Mouse (Mus musculus): ENCODE measurements around the gene Vdac2. TPM values are rescaled to one million over a fixed set of nuclear protein-coding genes. Genes with fewer than 3 reads are reported as not detected.
A peak's percentile ranks its signal among the peaks of the same experiment; 100 is the strongest.

Vdac2 gene
- 100 to 1,000 TPM; 190 to 233 (median 209) TPM for total RNA-seq (2022)

DNA sequence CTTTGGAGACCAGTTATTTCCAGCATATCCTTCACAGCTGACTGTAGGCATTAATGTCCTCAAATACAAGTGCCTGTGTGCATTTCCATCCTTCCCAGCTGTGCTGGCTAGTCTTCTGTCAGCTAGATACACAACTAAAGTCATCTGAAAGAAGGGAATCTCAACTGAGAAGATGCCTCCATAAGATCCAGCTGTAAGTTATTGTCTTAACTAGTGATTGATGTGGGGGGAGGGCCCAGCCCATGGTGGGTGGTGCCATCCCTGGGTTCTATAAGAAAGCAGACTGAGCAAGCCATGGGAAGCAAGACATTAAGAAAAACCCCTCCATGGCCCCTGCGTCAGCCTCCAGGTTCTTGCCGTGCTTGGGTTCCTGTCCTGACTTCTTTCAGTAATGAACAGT, at the start of gene Vdac2:
Gene Vdac2, plus strand, starts transcription at position 301 of the 400 bp plus-strand sequence.
- no peak for DNase-seq

DNA sequence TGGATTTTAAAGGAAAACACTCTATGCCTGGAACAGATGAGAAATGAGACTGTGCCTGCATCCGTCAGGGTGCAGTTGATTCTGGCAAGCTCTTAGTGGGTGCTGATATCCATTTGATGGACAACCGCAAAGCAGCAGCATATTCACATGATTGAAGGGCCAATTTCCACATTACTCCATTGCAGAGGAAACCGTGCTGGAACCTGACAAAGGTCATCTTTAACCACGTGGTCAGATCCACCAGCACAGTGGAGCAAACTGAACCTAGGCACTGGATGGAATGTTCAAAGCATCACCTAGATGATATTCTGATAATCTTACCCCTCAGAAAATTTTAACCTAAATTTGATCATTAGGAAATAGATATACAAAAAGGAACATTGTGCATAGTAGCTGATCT, 48.8 kb upstream of the Vdac2 start:
- no peak for DNase-seq

DNA sequence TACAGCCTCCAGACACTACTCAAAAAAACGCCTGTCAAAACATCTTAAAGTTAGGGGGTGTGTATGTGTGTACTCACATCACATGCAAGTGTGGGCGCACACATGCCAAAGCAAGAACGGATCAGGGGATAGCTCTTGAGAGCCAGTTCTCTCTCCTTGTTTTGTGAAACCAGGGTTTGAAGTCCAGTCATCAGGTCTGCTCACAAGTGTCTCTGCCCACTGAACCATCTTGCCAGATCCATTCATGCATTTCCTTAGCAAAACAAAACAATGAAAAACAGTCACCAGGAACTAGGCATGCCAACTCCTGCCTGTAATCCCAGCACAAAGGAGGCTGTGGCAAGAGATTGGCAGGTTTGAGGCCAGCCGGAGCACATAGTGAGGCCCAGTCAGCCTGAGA, 38.5 kb upstream of the Vdac2 start:
- DNase-seq = no peak

DNA sequence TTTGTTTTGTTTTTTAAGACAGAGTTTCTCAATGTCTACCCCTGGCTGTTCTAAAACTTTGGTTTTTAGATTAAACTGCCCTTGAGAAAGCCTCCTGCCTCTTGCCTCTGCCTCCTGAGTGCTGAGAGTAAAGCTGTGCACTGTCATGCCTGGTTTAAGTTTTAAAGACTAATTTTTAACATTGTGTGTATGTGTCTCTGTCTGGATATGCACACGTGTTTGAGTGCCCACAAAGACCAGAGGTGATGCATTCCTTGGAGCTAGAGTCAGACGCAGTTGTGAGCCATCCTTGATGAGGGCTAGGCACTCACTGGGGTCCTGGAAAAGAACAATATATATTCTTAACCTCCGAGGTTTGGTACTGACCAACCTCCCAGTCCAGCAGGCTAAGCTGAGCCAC, 37.7 kb upstream of the Vdac2 start:
- DNase-seq = no peak

DNA sequence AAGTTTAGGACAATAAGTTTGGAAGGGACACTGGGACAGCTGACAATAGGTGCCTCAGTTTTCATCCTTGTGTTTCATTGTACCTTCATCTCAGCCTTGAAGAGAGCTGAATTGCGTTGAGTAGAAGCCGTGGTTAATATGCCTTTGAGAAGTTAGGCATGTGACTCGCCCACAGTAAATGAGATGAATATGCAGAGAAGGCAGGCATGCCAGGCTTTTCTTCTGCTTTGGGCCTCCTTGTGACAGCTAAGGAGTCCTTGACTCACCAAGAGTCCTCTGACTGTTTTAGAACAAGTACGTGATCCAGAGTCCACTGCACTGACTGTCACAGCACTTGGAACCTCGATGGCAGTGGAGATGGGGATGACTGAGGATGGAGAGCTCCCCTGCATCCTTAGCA, 36.9 kb upstream of the Vdac2 start:
- DNase-seq = no peak

DNA sequence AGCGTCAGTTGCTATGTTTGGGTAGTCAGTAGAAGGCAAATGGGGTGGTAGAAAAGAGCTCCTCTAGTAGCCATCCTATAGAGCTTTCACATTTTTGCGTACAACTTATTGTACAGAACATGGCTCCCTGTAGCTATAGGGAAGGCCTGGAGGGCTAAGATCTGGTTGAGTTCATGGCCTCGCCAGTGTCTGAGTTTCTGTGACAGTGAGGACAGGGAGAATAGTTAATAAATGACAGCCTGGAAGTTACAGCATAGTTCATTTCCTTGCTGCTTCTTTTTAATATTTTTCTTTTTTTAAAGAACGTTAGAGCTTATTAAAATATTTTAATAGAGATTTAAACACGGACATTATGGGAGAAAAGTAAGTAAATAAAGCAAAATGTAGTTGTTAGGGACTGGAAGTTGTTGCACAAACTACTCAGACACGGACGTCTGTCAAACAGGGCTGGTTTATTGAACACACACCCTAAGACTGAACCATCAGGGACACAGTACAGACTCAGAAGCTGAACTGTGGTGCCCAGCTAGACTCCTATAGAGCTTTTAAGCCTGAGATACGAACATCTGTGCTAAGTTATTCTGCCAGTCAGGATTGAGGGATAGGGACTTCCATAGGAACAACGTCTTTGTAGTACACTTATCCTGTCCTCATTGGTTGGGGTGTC, 34.3 kb upstream of the Vdac2 start:
- DNase-seq = no peak

DNA sequence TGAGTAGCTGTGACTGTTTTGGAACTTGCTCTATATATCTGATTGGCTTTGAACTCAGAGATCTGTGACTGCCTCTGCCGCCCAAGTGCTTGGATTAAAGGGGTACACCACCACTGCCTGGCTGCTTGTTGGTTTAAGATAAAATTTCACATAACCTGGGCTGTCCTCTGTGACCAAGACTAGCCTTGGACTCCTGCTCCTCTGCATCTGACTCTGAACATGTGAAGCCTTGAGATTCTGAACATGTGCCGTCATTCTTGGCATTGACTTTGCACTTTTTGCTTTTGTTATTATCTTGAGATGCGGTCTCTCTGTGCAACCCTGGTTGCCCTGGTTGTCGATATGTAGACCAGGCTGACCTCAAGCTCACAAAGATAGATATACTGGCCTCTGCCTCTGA, 33.3 kb upstream of the Vdac2 start:
- DNase-seq = peak; percentile 62

DNA sequence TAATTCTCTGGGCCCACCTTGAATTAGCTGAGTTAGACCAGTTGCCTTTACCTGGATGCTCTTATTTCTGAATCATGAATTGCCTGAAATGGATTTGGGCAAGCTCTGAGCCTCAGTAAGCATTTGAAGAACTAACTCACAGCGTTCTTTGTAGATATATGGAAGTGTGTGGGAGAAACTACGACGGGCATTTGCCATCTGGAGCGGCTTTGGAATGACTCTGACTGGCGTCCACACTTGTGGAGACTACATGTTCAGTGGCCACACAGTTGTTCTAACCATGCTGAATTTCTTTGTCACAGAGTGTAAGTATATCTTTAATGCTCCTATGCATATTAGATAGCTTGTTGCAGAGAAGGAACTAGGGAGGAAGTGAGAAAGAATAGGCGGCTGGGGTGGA, 32.8 kb upstream of the Vdac2 start:
- DNase-seq = no peak

DNA sequence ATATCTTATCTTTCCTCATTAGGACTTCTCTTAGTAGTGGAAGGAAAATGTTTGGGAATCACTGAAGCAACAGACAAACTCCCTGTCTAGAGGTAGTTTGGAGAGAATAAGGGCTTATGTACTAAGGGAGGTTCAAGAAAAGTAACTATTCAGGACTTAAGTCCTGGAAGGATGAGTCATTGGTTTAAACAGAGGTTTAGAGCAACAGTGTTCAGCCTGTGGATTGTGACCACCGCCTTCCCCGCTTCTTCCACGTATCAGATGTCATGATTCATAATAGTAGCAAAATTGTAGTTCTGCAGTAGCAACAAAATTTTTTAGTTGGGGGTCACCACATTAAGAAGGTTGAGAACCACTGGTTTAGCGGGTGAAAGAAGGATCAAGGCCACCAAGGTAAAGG, 24.4 kb upstream of the Vdac2 start:
- no peak for DNase-seq

DNA sequence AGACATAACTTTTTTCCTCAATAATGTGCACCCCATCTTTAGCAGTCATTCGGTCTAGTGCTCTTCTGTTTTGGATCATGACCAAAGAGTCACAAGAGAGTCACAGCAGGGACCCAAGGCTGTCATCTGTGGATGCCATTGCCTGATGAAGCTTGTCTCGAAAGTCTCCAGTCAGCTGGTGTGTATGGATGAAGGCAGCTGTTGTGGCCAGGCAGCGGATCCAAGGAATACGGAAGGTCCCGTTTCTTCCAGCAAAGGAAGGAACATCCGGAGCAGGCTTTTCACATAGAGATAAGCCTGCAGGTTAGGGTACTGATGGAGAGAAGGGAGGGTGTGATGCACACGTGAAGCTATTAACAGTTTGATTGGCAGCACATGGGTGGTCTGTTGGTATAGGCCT, 23.4 kb upstream of the Vdac2 start:
- DNase-seq = no peak

DNA sequence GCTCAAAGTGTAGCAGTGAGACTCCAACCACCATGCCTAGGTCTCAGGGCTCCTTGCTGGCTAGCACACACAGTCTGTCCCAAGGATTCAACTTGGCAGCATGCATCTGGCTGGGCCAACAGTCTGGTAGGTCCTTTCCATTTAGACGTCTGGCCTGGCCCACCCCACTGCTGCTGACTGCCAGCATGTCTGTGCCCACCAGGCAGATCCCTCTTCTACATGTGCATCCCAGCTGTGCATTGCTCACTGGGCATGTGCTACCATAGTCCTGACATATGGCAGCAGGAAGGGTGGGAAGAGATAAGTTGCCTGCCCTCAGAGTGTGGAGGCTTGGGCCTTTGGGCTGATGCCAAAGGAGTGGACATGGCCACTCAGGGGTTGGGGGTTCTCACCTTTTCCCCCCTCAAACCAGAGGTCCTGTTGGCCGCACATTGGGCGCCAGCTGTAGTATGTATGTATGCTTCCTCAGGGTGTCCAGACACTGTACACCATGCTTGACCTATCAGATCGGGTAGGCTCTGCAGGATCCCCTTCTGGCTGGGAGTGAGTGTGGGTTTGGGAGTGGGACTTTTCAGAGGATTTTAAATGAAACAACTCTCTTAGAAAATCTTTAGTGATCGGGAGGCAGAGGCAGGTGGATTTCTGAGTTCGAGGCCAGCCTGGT, 22.4 kb upstream of the Vdac2 start:
- no peak for DNase-seq

DNA sequence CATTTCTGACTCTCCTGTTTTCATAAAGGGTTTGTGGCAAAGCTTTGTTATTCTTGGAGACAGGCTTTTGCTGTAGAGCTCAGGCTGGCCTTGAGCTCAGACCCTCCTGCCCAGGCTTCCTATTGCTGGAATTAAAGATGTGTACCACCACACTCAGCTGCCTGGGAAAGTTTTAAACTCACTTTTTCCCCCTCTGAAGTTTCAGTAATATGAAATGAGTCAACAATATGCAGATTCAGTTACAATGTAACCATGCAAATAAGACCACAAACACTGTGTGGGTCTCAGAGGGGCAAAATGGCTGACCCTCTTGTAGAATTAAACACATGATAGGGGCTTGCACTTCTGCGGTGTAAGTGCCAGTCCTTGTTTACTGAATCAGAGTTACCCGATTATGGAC, 18.8 kb upstream of the Vdac2 start:
- no peak for DNase-seq

DNA sequence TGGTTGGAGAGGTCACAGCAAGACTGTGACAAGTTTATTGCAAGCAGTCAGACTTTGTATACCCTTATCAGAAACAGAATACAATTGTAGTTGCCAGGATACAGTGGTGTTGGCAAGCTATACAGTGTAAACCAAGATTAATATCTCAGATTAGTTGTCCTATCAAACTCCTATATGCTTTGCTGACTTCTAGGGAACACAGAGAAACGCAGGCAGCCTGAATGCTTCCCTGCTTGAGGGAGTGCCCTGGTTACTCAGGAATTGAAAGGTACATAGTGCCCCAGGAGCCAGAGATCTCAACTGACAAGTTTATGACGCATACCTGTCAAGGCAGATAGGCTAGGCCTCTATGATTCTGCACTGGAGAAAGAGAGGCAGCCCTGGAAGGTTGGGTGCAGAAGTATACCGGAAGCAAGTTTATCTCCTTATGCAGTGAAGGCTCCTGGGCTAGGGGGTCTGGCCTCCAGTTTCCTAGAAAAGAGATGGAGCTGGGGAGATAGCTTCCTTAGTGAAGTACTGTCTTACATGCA, 18.3 kb upstream of the Vdac2 start:
- no peak for DNase-seq

DNA sequence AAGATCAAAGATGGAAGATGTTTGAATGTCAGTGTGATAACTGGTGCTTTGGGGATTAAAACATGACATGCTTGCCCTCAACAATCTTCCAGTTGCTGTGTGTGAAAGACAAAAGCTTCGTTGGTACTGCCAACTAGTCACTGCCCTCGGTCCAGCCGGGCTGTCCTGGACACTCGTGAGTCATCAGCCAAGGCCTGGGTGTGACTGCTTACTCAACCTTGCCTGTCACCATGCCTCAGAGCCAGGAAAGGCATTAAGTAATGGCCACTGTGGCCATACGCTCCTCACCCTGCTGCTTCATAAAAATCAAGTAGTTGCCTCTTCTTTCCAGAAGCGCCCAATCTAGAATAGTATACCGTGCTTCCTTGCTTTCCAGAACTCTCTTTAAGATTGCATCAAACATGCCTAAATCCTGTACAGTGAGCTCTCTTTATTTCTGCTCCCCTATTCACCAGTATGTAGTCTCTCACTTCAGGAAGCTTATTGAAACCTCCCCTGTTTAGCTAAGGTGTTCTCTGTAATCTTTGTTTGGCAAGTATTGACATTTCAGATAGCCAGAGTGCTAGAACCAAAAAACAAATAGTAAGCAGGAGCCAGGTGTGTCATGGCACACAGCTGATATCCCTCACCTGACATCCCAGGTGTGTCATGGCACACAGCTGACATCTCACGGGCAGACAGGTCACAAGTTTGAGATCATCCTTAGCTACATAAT, 16.7 kb upstream of the Vdac2 start:
- DNase-seq = peak; percentile 78

DNA sequence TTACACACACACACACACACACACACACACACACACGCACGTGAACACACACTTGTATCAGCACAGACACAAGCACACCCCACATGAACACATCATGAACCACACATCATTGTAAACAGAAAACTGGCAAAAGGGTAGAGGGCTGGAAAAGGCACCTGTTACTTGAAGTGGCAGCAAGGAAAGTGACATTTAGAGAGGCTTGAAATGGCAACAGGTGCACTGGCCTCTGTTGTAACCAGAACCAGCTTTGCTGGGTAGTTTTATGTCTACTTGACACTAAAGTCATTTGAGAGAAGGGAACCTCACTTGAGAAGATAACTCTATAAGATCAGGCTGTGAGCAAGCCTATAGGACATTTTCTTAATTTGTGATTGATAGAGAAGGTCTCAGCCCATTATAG, 15.6 kb upstream of the Vdac2 start:
- DNase-seq = no peak

DNA sequence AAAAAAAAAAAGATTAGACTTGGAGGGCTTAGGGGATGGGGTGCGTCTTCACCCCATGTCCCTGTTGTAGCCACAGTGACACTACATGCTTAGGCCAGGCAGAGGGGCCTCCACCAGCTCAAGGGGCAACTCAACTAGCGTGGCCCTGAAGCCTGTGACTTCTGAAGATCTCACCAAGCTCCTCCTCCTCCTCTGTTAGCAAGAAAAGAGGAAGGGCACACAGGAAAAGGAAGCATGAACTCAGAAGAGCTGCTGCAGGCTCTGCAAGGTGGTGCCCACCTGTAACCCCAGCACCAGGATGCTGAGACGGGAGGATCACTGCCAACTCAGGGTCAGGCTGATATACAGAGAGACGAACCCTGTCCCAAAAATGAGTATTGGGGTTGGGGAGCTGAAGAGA, 13.7 kb upstream of the Vdac2 start:
- DNase-seq = no peak

DNA sequence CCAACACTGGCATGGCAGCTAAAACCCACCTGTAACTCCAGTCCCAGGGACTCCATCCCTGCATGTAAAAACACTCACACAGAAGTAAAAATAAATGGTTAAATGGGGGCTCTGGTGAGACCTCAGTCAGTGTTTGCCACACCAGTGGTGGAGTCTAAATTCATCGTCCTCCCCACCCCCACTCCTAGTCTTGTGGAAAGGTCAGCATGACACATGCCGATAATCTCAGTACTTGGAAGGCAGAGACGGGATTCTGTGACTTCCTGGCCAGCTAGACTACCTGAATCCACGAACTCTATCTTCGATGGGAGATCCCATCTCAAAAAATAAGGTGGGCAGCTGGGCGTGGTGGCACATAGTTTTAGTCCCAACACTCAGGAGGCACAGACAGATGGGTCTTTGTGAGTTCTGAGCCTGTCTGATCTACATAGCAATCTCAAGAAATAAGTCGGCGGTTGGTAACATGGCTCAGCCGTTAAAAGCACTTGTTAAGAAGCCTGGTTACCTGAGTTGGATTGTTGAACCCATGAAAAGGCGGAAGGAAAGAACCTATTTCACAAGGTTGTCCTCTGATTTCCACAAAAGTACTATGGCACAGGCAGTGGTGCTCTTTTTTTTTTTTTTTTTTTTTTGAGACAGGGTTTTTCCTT, 13.2 kb upstream of the Vdac2 start:
- DNase-seq = no peak

DNA sequence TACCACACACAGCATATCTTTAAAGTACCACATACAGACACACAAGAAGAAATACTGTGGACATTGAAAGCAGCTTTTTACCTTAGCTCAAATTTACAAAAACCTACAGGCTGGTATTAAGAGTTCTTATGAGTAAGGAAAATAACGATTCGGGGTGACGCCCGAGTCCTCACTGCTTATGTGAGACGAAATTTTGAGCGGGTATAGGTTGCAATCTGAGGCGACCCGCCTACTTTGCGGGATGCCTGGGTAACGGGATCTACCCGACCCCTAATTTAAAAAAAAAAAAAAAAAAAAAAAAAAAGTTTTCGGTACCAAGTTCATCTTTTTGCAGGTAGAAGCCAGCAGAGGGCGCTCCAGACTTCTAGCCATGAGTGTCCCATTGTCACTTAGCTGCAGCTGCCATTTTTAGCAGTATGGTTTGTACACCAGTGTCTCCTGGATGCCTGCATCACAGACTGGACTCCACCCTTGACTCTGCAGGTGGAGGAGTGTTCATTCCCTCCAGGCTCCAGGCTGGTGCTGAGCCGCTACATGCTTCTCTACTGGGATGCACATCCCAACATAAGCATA, 12.4 kb upstream of the Vdac2 start:
- DNase-seq = peak; percentile 67

DNA sequence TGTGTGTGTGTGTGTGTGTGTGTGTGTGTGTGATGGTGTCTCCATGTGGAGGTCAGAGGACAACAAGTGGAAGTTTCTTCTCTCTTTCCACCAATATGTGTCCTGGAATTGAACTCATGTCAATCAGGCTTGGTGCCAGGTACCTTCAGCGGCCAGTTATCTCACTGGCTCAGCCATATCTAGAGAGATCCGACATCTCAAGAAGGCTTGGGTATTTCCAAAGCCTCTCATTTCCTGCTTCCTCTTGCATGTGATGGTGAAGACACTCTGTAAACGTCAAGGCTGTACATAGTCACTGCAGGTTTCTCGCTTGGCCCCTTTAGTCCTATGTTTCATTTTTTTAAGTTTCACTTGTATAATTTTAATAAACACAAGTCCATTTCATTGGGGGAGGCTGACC, 11.8 kb upstream of the Vdac2 start:
- no peak for DNase-seq

DNA sequence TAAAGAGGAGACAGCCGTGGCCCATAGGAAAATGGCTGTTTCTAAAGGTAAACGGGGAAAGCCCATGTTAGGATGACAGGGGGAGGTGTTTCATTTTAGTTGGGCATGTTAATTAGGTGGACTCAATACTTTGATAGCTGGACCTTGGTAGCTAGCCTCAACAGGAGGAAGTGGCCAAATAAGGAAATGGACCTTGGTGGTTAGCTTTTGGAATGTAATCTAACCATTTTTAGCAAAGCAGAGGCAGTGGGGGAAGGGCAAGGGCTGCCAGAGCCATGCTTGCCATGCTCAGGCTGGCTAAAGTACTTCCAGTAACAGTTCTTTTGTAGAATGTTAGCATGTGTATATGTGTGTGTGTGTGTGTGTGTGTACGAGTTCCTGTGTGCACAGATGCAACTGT, 11.2 kb upstream of the Vdac2 start:
- peak; percentile 41 for DNase-seq

DNA sequence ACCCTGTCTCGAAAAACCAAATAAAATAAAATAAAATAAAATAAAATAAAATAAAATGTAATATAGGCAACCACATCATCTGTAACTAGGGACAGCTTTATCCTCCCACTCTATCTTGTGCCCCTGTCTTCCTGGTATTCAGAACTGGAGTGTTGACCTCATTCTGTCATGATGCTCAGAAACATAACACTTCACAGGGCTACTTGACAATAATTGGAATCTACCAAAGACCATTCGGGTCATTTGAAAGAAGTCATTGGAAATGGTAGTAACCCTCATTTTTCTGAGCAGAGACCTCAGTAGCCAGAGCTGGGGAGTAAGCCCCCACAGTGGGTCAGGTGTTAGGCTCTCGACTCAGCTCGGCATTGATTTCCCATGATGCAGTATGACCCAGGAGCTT, 10.4 kb upstream of the Vdac2 start:
- no peak for DNase-seq

DNA sequence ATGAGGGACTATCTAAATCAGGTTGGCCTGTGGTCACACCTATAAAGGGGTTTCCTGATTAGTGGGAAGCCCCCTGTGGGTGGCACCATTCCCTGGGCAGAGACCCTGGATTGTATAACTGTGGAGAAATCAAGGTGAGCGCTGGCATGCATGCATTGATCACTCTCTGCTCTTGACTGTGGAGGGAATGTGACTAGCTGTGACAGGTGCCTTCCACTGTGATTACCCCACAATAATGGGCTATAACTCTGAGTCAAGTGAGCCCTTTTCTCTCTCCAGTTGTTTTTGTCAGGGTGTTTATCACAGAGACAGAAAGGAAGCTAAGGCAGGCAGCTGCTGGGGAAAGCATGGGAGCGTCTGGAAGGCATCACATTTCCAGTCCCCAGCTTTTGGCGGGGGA, 8.8 kb upstream of the Vdac2 start:
- DNase-seq = no peak

DNA sequence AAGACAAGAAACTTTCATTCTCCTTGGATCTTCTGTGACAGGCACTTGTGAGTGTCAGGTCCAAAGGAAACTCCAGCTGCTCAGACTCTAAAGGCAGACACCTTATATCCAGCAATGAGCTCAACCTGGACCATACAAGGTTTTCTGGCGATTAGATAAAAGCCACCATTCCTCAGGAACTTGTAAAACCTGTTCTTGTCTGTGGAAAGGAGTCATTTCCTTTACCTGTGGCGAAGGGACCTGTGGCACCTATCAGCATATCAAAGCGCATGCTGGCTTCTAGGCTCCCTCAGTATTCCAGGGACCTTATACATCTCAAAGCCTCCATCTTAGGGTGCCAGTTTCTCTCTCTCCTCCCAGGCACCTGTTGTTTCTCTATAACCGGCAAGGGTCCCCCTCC, 7.6 kb upstream of the Vdac2 start:
- no peak for DNase-seq
